Mouse (Mus musculus): ENCODE results near the gene Vwa3a. TPM values are rescaled to one million over a fixed set of nuclear protein-coding genes. Genes with fewer than 3 reads are reported as not detected.
A peak's percentile ranks its signal among the peaks of the same experiment; 100 is the strongest.
"Not testable (repeated sequence)": the region's sequence is repeated elsewhere in the genome, so short reads cannot be mapped to it uniquely, and the experiment has no call there.

Gene Vwa3a
- 10 to 100 TPM; 15.7 to 19.1 (median 17.9) TPM for total RNA-seq (2022)

DNA sequence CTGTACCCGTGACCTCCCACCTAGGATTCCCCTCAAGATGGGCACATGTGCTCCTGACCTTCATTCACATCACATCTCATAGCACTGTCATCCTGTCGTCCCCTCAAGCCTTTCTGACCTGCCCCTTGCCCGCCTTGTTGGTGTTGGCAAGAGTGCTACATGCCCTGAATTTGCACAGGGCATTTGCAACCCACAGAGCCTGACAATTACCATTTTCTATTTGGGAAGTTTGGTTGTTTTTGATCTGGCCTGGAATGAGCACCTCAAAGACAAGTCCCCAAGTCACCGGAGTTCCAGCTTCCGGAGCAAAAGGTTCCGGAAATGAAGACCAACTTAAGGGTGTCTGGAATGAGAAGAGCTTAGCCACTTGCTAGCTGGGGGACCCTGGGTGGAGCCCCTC is at the start of gene Vwa3a:
Vwa3a (plus strand) TSS at position 301 of the 400 bp plus-strand sequence.
- no peak for DNase-seq (ENCODE audit: low spot score in 2 of 2)

DNA sequence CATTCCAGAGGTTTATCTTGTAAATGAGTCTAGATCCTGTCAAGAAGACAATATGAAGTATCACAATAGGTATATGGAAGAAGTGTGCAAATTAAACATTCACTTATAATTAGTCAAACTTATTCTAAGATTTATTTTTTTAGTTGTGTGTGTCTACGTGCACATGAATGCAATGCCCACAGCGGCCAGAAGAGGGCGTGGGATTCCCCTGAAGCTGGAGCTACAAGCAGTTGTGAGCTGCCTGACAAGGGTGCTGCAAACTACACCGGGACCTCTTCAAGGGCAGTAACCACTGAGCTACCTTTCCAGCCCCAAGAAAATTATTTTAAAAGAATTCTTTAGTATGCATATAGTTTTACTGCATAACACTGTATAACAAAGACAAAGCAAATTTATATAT is 48.5 kb upstream of the Vwa3a start:
- no peak for DNase-seq (ENCODE audit: low spot score in 2 of 2)

DNA sequence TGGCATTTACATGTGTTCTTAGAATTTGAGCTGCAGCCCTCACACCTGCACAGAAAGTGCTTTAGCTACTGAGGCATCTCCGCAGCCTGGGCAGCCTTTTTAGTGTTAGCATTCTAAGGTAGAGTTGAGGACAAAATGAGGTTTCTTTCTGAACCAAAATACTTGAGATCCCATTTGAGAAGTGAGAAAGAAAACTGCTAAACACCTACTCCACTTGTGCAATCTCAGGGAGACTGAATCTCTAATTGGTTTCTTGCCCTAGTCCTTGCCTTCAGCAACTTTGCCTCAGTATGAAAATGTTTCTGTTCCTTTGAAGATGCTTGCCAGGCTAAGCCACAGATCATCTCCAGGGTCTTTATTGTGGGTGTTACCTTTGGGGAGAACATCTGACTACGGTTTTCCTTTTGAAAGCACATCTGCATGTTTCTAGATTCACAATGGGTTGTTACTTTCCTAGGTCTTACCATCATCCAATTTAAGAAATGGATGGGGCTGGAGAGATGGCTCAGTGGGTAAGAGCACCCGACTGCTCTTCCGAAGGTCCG is 45.2 kb upstream of the Vwa3a start:
- no peak for DNase-seq (ENCODE audit: low spot score in 2 of 2)

DNA sequence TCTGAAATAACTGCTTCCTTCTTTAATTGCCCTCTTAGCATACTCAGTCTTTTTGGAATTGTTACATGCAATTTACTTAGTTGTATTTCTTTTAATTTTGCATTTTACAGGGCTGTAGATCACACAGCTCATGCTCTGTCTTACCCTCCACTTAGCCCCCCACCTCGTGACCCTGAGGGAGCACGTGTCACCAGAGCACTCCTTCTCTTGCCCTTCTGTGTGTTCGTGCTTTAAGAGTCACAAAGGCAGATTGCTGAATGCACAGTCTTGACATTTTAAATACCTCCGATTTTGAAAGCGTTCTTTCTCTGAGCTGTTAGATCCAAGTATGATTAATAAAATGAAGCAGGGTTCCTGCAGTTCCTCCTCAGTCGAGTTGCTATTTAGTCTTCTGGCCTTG is 43.9 kb upstream of the Vwa3a start:
- no peak for DNase-seq (ENCODE audit: low spot score in 2 of 2)

DNA sequence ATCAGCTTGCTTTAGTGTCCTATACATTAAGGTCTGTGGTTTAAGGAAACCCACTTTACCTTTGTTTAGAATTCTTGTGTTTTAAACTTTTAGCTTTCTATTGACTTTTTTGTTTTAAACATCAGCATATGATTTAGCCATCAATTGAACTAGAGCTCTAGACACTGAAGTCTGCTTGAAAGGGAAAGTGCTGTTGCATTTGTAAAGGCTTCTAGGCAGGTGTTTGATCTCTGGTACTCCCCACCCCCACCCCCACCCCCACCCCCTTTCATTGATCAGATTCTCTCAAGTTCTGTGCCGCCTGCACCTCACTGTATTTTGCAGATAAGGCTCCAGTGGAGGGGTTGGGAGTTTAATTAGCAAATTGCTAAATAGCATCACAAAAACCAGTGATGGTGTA is 43.5 kb upstream of the Vwa3a start:
- no peak for DNase-seq (ENCODE audit: low spot score in 2 of 2)

DNA sequence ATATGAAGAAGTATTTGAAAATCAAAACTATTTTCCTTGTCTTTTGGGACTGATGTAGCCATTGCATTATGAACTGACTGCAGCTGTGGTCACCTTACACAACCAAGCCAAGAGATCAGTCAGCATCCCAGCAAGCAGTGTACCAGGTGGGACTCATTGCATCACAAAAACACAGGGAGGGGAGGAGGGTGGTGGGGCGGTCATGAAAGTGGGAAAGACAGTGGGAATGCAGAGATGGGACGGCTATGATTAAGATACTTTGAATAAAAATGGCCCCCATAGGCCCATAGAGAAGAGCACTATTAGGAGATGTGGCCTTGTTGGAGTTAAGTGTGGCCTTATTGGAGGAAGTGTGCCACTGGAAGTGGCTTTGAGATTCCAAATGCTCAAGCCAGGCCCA is 42.8 kb upstream of the Vwa3a start:
- DNase-seq (ENCODE audit: low spot score in 2 of 2) = no peak

DNA sequence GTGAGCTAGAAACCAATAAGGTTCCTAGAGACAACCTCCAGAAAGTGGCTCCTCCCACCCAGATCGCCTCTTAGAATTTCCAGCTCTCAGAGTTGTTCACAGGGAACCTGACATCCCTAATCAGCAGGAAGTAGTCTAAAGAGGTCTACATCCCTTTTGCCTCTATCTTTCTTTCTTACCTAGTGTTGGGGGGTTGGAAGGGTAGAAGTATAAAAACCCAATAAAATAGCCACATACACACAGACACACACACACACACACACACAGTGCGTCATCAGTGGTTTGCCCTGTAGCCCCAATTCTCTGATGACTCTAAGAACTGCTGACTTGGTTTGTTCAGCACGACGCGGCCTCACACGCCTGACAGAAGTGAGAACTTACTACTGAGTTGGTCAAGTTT is 39.5 kb upstream of the Vwa3a start:
- no peak for DNase-seq (ENCODE audit: low spot score in 2 of 2)

DNA sequence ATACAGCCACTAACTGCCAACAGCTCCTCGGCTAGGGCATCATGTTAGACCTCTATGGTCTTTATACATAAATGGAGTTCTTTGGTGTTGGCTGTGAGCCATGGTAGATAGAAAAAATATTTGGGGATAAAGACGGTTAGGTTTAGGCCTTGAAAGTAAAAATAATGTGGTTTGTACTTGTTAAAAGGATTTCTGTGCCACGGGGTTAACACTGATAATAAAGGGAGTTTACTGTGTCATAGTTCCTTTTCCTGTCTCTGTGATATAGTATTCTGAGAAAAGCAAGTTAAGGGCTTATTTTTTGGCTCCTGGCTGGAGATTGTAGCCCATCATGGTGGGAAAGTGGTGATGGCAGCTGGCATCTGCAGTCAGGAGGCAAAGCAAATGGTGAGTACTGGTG is 35.2 kb upstream of the Vwa3a start:
- DNase-seq (ENCODE audit: low spot score in 2 of 2) = no peak

DNA sequence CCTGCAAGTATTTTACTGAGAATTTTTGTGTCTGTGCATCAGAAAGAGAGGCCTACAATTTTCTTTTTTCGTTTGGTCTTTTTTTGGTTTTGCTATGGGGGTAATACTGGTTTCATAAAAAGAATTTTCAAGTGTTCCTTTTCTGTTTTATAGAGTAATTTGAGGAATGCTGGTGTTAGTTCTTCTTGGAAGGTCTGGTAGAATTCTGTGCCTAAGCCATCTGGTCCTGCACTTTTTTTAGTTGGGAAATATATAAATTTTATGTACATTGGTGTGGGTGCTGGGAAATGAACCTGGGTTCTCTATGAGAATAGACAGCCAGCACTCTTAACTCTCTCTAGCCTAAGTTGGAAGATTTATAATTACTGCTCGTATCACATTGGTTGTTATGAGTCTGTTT is 27.0 kb upstream of the Vwa3a start:
- no peak for DNase-seq (ENCODE audit: low spot score in 2 of 2)

DNA sequence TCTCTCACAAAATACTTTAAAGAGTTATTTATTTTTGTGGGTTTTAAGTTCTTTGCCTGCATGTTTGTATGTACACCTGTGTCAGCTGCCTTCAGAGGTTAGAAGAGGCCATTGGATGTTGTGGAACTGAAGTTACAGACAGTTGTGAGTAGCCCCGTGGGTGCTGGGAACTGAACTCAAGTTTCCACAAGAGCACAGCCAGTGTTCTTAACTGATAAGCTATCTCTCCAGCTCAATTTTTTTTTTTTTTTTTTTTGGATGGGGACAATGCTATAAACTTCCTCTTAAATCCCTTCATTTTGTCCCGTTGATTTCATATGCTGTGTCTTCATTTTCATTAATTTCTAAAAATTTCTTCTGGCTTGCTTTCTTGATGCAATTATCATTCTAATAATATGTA is 25.9 kb upstream of the Vwa3a start:
- DNase-seq (ENCODE audit: low spot score in 2 of 2) = no peak

DNA sequence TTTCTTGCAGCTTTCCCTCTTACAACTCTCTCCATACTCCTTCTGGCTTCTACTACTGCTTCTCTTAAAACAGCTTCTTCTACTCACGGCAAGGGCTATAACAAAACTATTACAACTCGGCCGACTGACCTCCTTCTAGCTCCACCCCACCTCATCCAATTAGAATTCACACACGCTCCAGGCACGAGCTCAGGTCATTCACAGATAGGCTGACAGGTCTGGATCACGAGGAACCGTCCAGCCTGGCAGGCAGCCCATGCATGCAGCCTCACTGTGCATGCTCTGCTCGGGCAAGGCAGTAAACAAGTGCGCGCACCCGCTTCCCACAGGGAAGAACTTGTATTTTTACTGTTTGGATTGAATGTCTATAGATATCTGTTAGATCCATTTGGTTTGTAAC is 25.2 kb upstream of the Vwa3a start:
- DNase-seq (ENCODE audit: low spot score in 2 of 2) = not testable (repeated sequence)

DNA sequence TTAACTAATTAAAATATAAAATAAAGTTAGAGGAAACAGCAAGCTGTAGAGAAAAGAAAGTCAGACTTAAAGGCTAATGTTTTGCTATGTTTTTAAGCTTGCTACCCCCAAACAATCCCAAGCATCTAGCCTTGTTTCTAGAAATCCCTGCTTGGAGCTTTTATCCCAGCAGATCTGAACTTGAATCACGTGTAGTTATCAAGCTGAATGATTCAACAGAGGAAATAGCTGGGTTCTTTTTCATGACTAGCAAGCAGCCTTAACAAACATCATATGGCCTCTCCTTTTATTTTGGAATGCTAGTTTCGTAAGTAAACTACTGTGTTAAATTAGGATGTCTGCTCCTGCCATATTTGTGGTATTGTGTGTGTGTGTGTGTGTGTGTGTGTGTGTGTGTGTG is 21.9 kb upstream of the Vwa3a start:
- no peak for DNase-seq (ENCODE audit: low spot score in 2 of 2)

DNA sequence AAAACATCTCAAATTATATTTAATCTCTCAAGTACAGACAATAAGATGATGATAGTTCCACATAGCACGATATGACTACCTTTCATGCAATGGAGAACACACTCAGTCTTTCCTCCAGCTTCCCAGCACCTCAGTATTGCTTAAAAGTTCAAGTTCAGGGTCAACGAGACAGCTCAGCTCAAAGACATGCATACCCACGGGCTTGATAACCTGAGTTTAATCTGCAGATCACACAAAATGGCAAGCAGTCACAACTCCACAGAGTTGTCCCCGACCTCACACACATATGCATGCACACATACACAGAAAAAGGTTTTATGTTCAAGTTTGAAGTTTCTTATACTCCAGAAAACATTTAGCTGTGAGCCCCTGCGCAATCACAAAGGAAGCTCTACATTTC is 18.1 kb upstream of the Vwa3a start:
- DNase-seq (ENCODE audit: low spot score in 2 of 2) = no peak

DNA sequence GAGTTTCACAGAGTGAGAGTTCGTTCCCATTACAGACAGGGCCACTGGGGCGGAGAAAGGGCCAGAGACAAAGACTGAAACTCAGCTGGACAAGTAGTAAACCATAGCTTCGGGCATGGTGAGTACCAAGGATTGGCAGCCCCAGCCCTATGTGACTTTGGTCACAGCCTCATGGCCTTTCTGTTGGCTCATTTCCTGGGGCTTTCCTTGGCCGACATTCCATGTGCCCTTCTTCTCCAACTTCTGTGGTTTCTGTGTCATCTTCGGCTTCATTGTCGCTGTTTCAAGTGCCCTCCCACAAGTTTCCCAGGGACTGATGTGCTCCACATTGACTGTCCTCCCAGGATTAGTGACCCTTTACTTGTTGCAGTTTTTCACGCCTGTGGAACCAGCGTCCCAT is 17.7 kb upstream of the Vwa3a start:
- no peak for DNase-seq (ENCODE audit: low spot score in 2 of 2)

DNA sequence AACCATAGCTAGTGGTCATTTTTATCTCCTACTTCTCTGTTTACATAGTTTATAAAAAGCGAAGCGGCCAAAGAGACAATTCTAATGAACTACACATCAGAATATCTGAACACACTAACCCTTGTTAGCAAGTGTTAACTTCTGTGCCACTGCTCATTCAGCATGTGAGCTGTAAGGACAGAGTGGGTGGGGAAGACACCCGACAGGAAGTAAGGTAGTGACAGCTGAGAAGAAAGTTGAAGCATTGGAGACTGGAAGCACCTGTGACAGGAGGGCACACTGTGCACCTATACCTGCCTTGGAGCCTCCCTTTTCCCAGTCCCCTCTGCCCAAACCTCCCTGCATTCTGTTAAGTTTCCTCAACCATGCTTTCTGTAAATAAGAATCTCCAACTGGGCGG is 17.1 kb upstream of the Vwa3a start:
- no peak for DNase-seq (ENCODE audit: low spot score in 2 of 2)

DNA sequence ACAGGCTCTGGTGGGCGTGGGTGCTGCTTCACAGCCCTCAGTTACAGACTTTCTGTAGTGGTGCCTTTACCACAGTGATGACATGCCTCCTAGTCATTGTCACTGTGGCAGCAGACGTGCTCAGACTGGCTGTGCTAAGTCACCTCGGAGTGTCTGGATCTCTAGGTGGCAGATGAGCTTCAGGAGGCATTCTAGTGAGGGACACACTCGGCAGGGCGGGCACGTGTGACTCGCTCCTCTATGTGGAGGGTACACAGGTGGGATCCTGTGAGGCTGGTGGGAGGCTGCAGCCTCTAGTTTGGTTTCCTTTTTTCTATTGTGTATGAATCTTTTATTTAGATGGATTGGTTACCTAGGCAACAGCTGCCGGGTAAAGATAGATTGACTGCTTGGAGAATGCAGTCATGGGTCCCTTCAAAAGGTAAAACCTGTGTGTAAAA is 16.3 kb upstream of the Vwa3a start:
- DNase-seq (ENCODE audit: low spot score in 2 of 2) = no peak

DNA sequence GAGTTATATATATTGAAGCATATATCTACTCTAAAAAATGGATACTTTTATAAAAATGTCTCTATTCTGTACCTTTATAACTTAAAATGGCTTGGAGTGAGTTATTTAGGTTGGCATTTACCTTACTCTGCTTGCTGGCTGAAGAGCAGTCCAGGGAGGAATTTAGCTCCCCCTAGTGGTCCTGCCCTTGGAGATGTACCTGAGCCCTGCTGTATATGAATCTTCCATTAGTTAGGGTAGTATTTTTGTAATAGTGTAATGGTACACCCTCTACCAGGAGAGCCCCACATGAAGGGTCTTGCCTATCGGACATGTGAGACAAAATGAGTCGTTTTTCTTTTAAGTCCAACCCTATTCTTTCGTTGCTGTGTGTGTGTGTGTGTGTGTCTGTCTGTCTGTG is 11.5 kb upstream of the Vwa3a start:
- peak in 1 of 2 experiments; percentile 28 for DNase-seq (ENCODE audit: low spot score in 2 of 2)

DNA sequence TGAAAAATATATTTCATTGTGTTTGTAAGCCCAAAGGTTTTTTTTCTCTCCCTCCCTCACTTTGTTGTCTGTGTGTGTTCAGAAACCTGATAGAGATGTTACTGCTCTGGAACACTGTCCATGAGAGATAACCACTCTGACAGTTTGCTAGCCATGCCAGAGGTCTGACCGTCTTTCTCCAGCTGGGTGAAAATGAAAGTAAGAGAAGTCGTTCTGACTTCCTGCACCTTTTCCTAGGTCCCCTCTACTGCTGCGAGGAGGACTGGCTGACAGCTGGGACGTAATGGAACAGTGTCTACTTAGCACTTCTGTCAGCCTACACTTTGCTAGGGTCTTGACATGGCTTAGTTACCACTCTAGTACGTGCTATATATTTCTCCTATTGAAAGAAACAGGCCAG is 9.5 kb upstream of the Vwa3a start:
- DNase-seq (ENCODE audit: low spot score in 2 of 2) = no peak

DNA sequence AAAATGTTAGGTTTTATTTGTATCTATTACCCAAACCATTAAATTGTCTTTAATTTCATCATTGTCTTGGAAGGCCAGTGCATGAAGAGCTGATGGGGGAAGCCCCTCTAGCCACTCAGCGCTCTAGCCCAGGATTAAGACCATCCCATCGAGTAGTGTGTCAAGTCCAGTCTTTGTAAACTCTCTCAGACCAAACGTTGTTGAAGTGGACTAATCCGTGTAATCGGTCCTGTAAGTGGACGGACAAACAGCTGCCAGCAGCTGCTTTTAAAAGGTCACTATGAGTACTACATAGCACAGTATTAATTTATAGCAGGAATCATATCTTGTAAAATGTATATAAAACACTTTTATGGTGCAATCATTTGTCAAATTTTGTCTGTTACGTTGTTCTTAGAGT is 6.2 kb upstream of the Vwa3a start:
- no peak for DNase-seq (ENCODE audit: low spot score in 2 of 2)

DNA sequence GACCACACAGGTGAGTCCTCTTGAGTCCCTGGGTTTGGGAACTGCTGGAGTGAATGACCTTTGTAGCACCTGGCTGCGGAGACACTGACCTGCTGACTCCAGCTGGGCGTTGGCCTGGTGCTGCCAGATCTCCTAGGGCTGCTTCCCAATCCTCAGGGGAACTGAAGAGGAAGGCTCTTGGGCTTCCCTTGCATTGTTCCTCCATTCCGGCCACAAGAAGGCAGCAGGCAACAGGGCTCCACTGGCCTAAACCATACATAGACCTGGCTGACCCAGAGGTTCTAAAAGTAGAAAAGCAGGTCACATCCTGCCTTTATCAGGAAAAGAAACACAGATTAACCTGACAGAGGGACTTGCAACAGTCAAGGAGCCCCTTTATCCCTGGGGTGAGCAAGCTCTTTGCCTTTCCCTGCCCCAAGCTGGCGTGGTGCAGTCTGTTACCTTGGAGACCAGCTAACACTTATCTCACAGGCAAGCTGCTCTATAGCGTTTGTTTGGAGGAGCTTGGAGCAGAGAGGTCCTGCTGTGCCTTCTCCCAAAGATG is 512 bp downstream of the Vwa3a start:
- peak; percentile 53 to 57 for DNase-seq (ENCODE audit: low spot score in 2 of 2)

DNA sequence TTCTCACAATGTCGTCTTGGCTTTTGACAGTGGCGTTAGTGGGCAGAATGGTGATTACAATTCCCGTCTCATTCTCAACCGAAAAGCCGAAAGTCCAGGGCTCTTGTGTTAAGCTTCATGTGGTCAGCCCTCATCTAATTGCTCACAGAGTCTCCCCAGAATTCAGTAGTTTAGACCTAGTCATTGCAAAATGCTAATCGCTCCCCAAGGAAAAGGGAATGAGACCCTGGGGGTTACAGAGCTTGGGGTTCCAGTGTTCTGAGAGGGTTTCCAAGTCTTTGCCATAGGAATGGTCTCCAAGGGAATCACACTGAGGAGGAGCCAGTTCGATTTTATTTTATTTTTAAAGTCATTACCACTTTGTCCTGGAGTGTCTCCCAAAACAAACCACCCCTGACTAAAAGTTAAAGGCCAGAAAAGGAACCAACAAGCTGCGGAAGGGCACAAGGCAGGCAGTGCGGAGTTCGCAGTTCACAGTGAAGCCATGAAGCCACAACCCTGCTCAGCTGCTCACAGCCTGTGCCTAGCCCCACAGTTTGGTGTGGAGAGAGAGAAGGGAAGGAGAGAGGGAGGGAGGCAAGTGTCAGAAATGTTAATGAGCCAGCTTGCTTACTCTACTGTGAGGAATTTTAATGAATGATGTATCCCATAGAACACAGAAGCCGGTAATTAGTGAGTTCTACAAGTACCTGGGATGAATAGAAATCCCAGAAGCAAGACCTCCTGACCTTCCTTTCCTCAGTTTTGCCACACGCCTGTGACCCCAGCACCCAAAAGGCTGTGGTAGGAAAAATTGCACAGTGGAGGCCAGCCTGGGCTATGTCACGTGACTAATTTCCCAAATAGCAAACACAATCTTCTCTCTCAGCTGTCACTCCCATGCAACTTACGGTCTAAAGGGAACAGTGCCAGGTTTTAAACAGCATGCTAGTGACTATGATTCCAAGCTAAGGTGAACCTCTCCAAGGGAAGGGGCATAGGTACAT is 4.5 kb downstream of the Vwa3a start:
- no peak for DNase-seq (ENCODE audit: low spot score in 2 of 2)

DNA sequence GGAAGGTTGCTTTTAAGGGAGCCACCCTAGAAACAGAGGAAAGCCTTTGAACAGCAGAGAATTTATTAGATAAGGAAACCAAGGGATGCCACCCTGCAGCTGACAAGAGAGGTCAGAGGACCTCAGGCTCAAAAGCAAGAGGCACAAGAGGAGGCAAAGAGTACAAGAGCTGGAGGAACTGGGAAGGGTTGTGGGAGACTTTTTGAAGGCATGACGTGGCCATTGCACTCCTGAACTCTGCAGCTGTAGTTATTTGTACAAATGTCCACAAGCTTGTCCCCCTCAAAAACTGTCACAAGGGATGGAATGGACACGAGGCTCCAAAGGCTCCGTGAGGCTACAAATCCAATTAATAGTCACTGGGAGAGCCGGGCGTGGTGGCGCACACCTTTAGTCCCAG is 5.5 kb downstream of the Vwa3a start:
- DNase-seq (ENCODE audit: low spot score in 2 of 2) = no peak

DNA sequence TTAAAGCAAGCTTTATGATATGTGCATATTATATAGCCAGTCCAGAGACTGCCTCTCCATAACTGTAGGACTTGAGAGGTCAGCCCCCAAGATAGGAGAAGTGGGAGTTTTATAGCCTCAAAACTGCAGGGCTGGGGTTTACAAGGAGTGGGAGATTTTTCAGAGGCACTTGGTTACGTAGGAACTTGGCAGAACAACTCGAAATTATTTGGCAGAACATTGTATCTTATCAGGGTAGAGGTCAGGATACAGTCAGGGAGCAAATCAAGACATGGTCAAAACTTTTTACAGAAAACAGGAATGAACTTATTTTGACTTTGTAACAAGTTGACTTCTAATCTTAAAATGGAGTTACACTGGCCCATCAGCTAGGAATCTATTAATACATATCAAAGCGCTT is 6.9 kb downstream of the Vwa3a start:
- no peak for DNase-seq (ENCODE audit: low spot score in 2 of 2)

Data from layer of hippocampus, adult 8-10 months (tissue).